Comparison of ENCODE assay signal across 9 mouse cellular contexts in genomic region chr4:123917548-123918140, GRCm38 (mm10). TPM values are rescaled to one million over a fixed set of nuclear protein-coding genes. Genes with fewer than 3 reads are reported as not detected.
DNase-seq lines count a peak whose midpoint lies in the region; ATAC-seq and TF ChIP-seq lines count a peak whose summit lies in the region.
"Had no signal": no experiment of that assay in that cellular context is flagged by ENCODE, and none has a peak within 500 bp of the region (broad histone marks: within the 10 kb centered on the region; RNA-seq: fewer than 3 reads in every experiment).

Gene 4930535I16Rik, minus strand, starts transcription at chr4:123918022.

- peak; percentile 45 for ATAC-seq in activated CD4-positive, CD25-positive, alpha-beta regulatory T cell, adult 4 months
- peak; percentile 36; the same call in 1 of the 2 replicates for ATAC-seq in forebrain, embryonic 14.5 days
- ATAC-seq in inflammation-experienced regulatory T-cells, adult 6 months: peak; percentile 43
- ATAC-seq in lung, embryonic 14.5 days (ENCODE audit: insufficient read depth): peak; percentile 62

- peaks cover 26% of the 10 kb centered on the region for H3K36me3 ChIP-seq in forebrain, embryonic 14.5 days (ENCODE audit: control insufficient read depth, insufficient read depth, low read length)
- H3K36me3 ChIP-seq in lung, embryonic 14.5 days (ENCODE audit: insufficient read depth): peaks cover 27% of the 10 kb centered on the region
- H3K36me3 ChIP-seq in small intestine, adult 2 months (ENCODE audit: control insufficient read depth, insufficient read depth, low read length): peaks cover 21% of the 10 kb centered on the region

- no peak for DNase-seq in layer of hippocampus, adult 2 months (ENCODE audit: low spot score in 2 of 2)
- DNase-seq in layer of hippocampus, postnatal 14 days (ENCODE audit: low spot score in 2 of 2): no peak
- peak; percentile 17 for DNase-seq in forebrain, embryonic 14.5 days (ENCODE audit: low spot score)
- DNase-seq in lung, embryonic 14.5 days: peak; percentile 36
- no peak for DNase-seq in cerebellum, adult 9-10 months

- H3K27ac ChIP-seq in layer of hippocampus, adult 2 months: peak within 1 kb of the TSS; percentile 93
- peak within 1 kb of the TSS; percentile 78 for H3K27ac ChIP-seq in forebrain, embryonic 14.5 days (ENCODE audit: low read depth, low read length)
- H3K27ac ChIP-seq in lung, embryonic 14.5 days (ENCODE audit: low read depth): peak within 1 kb of the TSS; percentile 80
- peak within 1 kb of the TSS; percentile 85 for H3K27ac ChIP-seq in small intestine, adult 2 months (ENCODE audit: insufficient read depth, low read depth, low read length)

- H3K27me3 ChIP-seq in forebrain, embryonic 14.5 days (replicated peaks; ENCODE audit: control insufficient read depth, insufficient read depth, low read length): no peaks in the 10 kb centered on the region
- H3K27me3 ChIP-seq in lung, embryonic 14.5 days (ENCODE audit: insufficient read depth, low read length): no peaks in the 10 kb centered on the region
- H3K27me3 ChIP-seq in small intestine, adult 2 months (ENCODE audit: control insufficient read depth, insufficient read depth, low read length): no peaks in the 10 kb centered on the region

- TF ChIP-seq POLR2A in small intestine, adult 2 months (IDR thresholded peaks at IDR 0.05; ENCODE audit: low read depth, low read length): no peak

- H3K9me3 ChIP-seq in forebrain, embryonic 14.5 days (replicated peaks; ENCODE audit: control insufficient read depth, low read length): no peaks in the 10 kb centered on the region
- no peaks in the 10 kb centered on the region for H3K9me3 ChIP-seq in lung, embryonic 14.5 days (ENCODE audit: low read depth, low read length)

- peak within 1 kb of the TSS; percentile 89 for H3K4me3 ChIP-seq in layer of hippocampus, adult 2 months
- peak within 1 kb of the TSS; percentile 97 for H3K4me3 ChIP-seq in forebrain, embryonic 14.5 days (ENCODE audit: low read depth, low read length)
- peak within 1 kb of the TSS; percentile 98 for H3K4me3 ChIP-seq in lung, embryonic 14.5 days (ENCODE audit: low read depth, low read length)
- H3K4me3 ChIP-seq in small intestine, adult 2 months (ENCODE audit: low read depth, low read length): peak within 1 kb of the TSS; percentile 94

- no peak for TF ChIP-seq CTCF in layer of hippocampus, adult 2 months (conservative IDR thresholded peaks at IDR 0.05)
- no peak for TF ChIP-seq CTCF in lung, embryonic 14.5 days (IDR thresholded peaks at IDR 0.05; ENCODE audit: low read depth)
- TF ChIP-seq CTCF in small intestine, adult 2 months (IDR thresholded peaks at IDR 0.05; ENCODE audit: extremely low read depth, insufficient read length, insufficient replicate concordance, low read depth, low read length): no peak

- H3K4me2 ChIP-seq in forebrain, embryonic 14.5 days (ENCODE audit: low read length): peak within 1 kb of the TSS; percentile 87
- H3K4me2 ChIP-seq in lung, embryonic 14.5 days: peak within 1 kb of the TSS; percentile 86

- H3K4me1 ChIP-seq in forebrain, embryonic 14.5 days (ENCODE audit: control insufficient read depth, insufficient read depth, low read length): peaks cover 17% of the 10 kb centered on the region
- H3K4me1 ChIP-seq in lung, embryonic 14.5 days (ENCODE audit: insufficient read depth): peaks cover 7% of the 10 kb centered on the region; the same call in 1 of the 2 replicates
- H3K4me1 ChIP-seq in small intestine, adult 2 months (ENCODE audit: control insufficient read depth, insufficient read depth, insufficient read length, low read length): peaks cover 4% of the 10 kb centered on the region

- peak within 1 kb of the TSS; percentile 95 for H3K9ac ChIP-seq in forebrain, embryonic 14.5 days (ENCODE audit: low read length)
- H3K9ac ChIP-seq in lung, embryonic 14.5 days: peak within 1 kb of the TSS; percentile 90

- WGBS in forebrain, embryonic 14.5 days: under 1% methylated on average over 55 of the region's 63 CpGs
- whole genome bisulfite sequencing in lung, embryonic 14.5 days: under 1% methylated on average over 50 of the region's 63 CpGs
- under 1% methylated on average over 62 of the region's 63 CpGs for WGBS in small intestine, adult 2 months

RNA-seq across cellular contexts. Expression of gene 4930535I16Rik, which starts in this region (rescaled TPM):
- total RNA-seq in layer of hippocampus, adult 2 months (2021): not detected
- not detected for total RNA-seq in layer of hippocampus, postnatal 14 days (2021)
- polyA plus RNA-seq in activated CD4-positive, CD25-positive, alpha-beta regulatory T cell, adult 4 months (2017; shearing (Covaris generic)): not detected
- polyA plus RNA-seq in forebrain, embryonic 14.5 days (2014; fragmentation: Nextera tagmentation; extraction: Ambion mirVana): not detected in 2 replicates
- not detected for polyA plus RNA-seq in inflammation-experienced regulatory T-cells, adult 6 months (2017; shearing (Covaris generic))
- polyA plus RNA-seq in lung, embryonic 14.5 days (2014; fragmentation: Nextera tagmentation; extraction: Ambion mirVana): not detected in 2 replicates
- 1.0 TPM in 1 of 2 replicates, not detected in the other for polyA plus RNA-seq in small intestine, adult 2 months (2012; rRNA removed)
- total RNA-seq: neutrophil, adult 5-6 weeks had no signal

Comparison
In these comparisons a context has a peak if more than half of its experiments do, and no peak if none do; other contexts are left out.
1. Peak in ATAC-seq in activated CD4-positive, CD25-positive, alpha-beta regulatory T cell, adult 4 months; RNA of the gene not detected or under 1 TPM.
2. Peak in DNase-seq, ATAC-seq, H3K4me3 ChIP-seq, H3K27ac ChIP-seq, H3K9ac ChIP-seq and H3K4me2 ChIP-seq in forebrain, embryonic 14.5 days; RNA of the gene not detected or under 1 TPM.
3. Peak in ATAC-seq in inflammation-experienced regulatory T-cells, adult 6 months; RNA of the gene not detected or under 1 TPM.
4. Peak in DNase-seq, ATAC-seq, H3K4me3 ChIP-seq, H3K27ac ChIP-seq, H3K9ac ChIP-seq and H3K4me2 ChIP-seq in lung, embryonic 14.5 days; RNA of the gene not detected or under 1 TPM.